Mouse (Mus musculus): ENCODE results near the gene Dhrs4.

Dhrs4 gene

DNA sequence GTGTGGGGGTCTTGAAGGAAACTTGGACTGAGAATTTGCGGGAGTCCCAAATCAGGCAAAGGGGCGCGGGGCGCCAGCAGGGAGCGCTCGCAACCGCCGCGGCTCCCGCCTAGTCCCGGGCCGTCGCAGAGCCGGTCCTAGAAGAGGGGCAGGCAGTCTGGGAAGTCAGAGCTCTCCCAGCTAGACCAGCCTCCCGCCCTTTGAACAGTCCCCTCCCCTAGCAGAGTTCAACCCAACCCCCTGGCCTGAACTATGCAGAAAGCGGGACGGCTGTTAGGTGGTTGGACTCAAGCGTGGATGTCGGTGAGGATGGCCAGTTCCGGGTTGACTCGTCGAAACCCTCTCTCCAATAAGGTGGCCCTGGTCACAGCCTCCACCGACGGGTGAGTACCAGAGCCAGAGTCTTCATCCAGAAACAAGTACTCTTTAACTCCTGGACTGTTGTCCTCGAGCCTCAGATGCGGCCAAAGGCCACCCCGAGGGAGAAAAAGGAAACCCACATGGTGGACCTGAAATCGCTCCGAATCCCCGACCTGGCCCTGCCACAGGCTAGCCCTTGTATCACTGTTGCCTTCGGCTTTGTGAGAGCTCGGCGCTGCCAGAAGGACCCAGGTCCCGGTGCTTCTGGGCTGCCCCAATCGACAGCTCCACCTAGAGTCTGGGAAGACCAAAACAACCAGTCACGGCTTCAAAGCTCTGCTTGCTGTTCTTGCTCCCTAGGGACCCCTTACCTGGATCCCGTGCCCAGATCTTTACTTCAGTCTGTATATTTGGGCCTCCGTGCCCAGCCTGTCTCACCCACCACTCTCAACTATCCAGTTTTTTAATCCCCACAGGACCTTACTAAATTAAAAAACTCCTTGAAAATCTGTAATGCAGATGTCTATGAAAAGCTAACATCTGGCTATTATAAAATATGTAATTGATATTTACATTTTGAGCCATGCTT is at the start of gene Dhrs4:
Gene Dhrs4, plus strand, starts transcription at position 108 of the 949 bp plus-strand sequence.
- DNase-seq (ENCODE audit: extremely low spot score, low spot score) = peak; percentile 85

GRCm38 (mm10) chr14:55430255-55430654 is 48.3 kb upstream of the Dhrs4 start:
- DNase-seq (ENCODE audit: extremely low spot score, low spot score) = no peak

DNA sequence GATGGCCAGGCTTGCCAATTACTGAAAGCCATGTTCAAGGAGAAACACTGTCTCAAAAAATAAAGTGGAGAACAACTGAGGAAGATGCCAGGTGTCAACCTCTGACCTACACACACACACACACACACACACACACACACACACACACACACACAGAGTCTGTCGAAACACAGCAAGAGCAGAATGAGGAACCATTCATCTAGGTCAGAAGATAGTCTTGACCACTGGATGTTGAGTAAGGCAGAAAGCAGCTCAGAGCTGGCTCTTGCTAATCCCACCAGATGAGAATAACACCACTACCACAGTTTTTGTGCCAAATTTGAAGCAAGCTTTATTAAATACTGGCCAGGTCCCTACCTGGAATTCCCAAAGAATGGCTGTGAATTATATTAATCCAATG is 45.5 kb upstream of the Dhrs4 start:
- no peak for DNase-seq (ENCODE audit: extremely low spot score, low spot score)

- no peak for DNase-seq (ENCODE audit: extremely low spot score, low spot score)
These were observed 43.7 kb upstream of the Dhrs4 start for GRCm38 (mm10) chr14:55434825-55435224.

DNA sequence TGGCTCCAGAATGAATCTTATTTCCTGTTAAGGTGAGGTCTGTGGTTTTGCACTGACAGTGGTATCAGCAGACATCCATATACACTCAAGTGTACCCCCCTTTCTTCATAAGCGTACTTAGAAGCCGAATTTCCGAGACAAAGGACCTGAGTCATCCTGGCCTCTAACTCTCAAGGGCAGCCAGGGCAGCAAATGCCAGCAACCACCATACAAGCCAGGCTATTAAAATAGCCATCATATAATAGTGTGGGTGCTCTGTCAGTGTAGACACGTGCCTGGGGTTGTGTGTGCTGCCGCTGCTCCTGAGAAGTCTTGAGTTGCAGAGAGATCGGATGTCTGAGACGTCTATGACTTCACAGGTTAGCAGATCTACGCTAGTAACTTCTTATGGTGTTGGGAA is 41.4 kb upstream of the Dhrs4 start:
- DNase-seq (ENCODE audit: extremely low spot score, low spot score) = no peak

DNA sequence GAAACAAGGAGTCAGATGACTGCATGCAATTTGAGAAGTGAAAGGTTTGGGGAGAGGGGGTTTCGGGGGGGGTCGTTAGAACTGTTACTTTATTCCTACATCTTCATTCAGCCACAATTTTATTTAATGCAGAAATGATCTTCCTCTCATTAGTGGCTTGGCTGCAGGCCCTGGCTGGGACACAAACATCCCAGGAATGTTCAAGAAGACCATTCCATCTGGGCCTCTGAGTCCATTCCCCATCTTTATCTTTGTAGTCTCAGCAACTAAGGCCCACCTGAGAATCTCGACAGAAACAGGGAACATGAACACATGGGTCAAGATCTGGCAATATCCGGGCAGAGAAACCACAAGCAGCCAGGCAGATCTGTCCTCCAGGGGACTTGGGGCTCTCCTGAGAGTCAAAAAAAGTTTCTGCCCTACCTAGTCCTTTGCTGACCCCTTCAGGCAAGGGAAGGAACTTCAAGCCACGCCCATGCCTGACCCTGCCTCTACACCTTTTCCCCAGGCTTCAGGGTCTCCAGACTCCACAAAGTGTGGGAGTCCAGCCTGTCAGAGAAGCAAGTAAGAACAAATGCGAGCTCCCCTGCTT is 40.3 kb upstream of the Dhrs4 start:
- peak; percentile 63 for DNase-seq (ENCODE audit: extremely low spot score, low spot score)

DNA sequence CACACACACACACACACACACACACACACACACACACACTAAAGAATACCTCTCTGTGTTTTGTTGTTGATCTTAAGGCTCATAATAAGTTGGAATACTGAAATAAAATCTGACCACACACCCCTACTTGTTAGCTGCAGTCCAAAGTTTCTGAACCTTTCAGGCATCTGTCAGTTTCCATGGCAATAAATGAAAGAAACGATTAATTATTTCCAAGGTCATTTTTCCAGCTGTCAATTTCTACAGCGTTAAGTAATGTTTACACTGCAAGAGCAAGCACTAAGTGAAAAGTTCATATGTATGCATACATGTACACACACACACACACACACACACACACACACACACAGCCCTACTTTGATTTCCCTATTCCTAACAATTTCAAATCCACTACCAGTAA is 20.9 kb upstream of the Dhrs4 start:
- no peak for DNase-seq (ENCODE audit: extremely low spot score, low spot score)

DNA sequence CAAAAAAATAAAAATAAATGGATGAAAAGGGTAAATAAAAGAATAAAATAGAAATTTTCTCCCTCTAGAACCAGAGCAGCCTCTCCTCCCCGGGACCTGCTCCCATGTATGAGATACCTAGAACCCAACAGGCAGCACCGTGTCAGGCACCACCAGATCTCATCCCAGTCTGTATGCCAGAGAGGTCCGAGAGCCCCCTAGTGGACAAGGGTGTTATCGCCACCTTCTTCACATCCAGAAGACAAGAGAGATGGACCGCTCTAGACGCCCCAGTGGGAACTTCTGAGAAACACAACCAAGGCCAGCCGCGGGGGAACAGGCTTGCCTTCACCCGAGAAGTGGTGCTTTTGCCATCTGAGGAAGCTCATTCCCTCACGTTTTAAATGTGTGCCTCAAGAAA is 20.3 kb upstream of the Dhrs4 start:
- DNase-seq (ENCODE audit: extremely low spot score, low spot score) = peak; percentile 70

- DNase-seq (ENCODE audit: extremely low spot score, low spot score) = no peak
These were observed 19.8 kb upstream of the Dhrs4 start for GRCm38 (mm10) chr14:55458761-55459160.

DNA sequence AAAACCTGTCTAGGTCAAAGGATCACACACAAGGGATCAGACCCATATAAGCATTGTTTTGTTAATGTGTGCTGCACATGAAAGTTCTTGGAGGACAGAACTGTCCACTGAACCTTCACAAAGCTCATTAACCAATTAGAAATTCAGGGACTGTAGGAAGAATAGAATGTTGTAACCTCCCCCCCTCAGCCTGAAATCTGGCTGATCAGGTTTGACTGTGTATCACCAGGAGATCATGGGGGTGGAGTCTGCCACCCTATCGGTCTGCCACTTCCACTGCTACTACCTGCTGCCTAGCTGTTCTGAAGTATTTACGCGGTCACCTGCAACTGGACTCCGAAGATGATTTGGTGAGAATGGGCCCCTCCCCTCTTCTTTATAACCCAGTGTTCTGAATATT is 18.8 kb upstream of the Dhrs4 start:
- no peak for DNase-seq (ENCODE audit: extremely low spot score, low spot score)

- no peak for DNase-seq (ENCODE audit: extremely low spot score, low spot score)
These were observed 18.3 kb upstream of the Dhrs4 start for GRCm38 (mm10) chr14:55460297-55460696.

- no peak for DNase-seq (ENCODE audit: extremely low spot score, low spot score)
These were observed 16.8 kb upstream of the Dhrs4 start for GRCm38 (mm10) chr14:55461757-55462156.

GRCm38 (mm10) chr14:55466481-55466880 is 12.1 kb upstream of the Dhrs4 start:
- no peak for DNase-seq (ENCODE audit: extremely low spot score, low spot score)

GRCm38 (mm10) chr14:55467108-55467507 is 11.4 kb upstream of the Dhrs4 start:
- DNase-seq (ENCODE audit: extremely low spot score, low spot score) = no peak

DNA sequence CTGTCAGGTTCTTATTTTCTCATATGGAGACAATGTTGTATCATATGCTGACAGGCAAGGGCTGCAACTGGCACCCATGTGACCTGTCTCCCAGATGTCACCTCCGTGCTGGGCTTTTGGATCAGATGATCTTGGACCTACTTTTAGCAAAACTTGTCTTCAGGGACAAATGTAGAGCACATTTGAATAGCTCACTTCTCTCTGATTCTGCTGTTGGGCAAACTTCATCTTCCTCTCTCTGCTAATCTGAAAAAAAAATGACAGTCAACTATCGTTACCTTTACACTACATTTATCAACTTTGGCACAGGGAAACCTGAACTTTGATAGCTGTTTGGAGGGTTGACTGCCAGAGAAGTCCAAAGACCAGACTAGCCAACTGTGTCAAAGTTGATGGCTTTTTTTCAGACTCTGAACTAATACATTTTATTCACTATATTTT is 10.2 kb upstream of the Dhrs4 start:
- no peak for DNase-seq (ENCODE audit: extremely low spot score, low spot score)

- DNase-seq (ENCODE audit: extremely low spot score, low spot score) = no peak
These were observed 9.5 kb upstream of the Dhrs4 start for GRCm38 (mm10) chr14:55469041-55469440.

- DNase-seq (ENCODE audit: extremely low spot score, low spot score) = no peak
These were observed 8.7 kb upstream of the Dhrs4 start for GRCm38 (mm10) chr14:55469821-55470220.

DNA sequence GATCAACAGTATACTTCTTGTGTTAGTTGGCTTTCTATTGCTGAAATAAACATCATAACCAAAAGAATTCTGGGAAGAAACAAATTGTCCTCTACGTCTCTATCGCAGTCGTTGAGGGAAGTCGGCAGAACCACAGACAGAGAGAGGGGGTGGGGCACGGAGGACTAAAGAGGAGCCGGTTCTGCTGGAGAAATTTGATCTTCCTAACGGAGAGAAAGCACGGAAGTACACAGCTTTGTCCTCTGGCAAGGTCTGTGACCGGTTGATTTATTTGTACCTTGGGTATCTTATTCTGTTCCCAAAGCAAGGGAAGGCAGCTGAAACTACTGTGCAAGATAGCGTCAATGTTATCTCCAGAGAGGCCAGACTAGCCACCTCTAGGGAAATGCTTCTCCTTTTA is 7.8 kb upstream of the Dhrs4 start:
- DNase-seq (ENCODE audit: extremely low spot score, low spot score) = no peak

GRCm38 (mm10) chr14:55475654-55476053 is 2.9 kb upstream of the Dhrs4 start:
- DNase-seq (ENCODE audit: extremely low spot score, low spot score) = no peak

GRCm38 (mm10) chr14:55477421-55477820 is 1.1 kb upstream of the Dhrs4 start:
- DNase-seq (ENCODE audit: extremely low spot score, low spot score) = no peak

DNA sequence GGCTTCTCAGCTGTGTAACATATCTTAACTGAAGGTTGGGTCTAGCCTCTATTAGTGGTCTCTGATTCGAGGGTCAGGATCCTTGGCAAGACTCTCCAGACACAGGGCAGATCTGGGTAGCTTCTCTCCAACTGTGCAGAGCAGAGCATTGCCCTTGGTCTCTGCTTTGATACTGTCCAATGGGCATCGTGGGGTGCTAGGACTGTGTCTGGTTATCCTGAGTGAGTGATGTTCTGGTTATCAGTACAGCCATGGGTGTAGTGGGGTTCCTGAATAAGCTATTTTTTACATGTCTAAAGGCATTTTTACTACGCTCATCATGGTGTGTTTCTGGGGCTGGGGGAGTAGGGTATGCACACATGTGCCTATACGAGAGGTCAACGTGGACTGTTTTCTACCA is 729 bp upstream of the Dhrs4 start:
- no peak for DNase-seq (ENCODE audit: extremely low spot score, low spot score)

DNA sequence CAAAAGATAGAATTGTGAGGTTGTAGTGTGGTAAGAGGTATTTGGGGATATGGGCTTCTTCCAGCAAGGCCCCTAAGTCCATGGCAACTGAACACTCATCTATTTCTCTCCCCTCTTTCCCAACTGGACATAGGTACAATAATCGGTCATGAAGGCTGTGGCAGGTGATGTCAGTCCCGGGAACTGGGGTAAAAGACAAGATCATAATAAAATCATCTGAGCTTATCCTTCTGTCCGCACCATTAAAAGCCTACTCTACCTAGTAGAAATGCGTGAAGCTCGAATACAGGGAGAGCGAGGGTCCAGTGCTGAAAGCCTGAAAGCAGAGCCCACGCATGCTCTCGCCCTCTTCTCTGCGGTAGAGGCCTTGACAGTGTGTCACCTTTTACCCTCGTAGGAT is 1.1 kb downstream of the Dhrs4 start:
- no peak for DNase-seq (ENCODE audit: extremely low spot score, low spot score)
